Mouse (Mus musculus): ENCODE data around the gene Tmigd3. TPM values are rescaled to one million over a fixed set of nuclear protein-coding genes. Genes with fewer than 3 reads are reported as not detected.

The Tmigd3 gene
- total RNA-seq, 2 experiments from 2014 or later: 0.24 TPM; not detected in 1

Other genes with a start within 250 kb of the Tmigd3 start
- 10 to 100 TPM; 11.2 to 12.7 TPM for gene Ddx20, start 183.3 kb upstream of the Tmigd3 start, total RNA-seq (2021)
- gene Inka2, start 166.3 kb upstream of the Tmigd3 start, total RNA-seq (2021): 10 to 100 TPM; 35.5 to 37.7 TPM
- gene Rap1a, start 69.6 kb upstream of the Tmigd3 start, total RNA-seq (2021): 100 to 1,000 TPM; 103 to 116 TPM
- under 1 TPM in 1 of 2 experiments, not detected in 1; 0.24 TPM for gene Adora3, start within 50 bp of the Tmigd3 start, total RNA-seq (2021)
- under 1 TPM; 0.81 to 0.88 TPM for gene I830077J02Rik, start 61.8 kb downstream of the Tmigd3 start, total RNA-seq (2021)
- gene Wdr77, start 88.5 kb downstream of the Tmigd3 start, total RNA-seq (2021): 10 to 100 TPM; 38.9 to 47.3 TPM
- gene Atp5f1, start 89.2 kb downstream of the Tmigd3 start, total RNA-seq (2021): 1,000 to 10,000 TPM; 1,017 to 1,034 TPM
- gene Ovgp1, start 102.8 kb downstream of the Tmigd3 start, total RNA-seq (2021): under 1 TPM; 0.38 to 0.56 TPM
- under 1 TPM in 1 of 2 experiments, not detected in 1; 0.31 TPM for gene Pifo, start 143.7 kb downstream of the Tmigd3 start, total RNA-seq (2021)
- not detected for gene Chil5, start 161.9 kb downstream of the Tmigd3 start, total RNA-seq (2021)
- gene Chia1, start 242.3 kb downstream of the Tmigd3 start, total RNA-seq (2021): not detected